Mouse (Mus musculus) ES-E14 (cell line): ENCODE data around the gene Tmprss11e.

ENCODE experiments used
- CHD2 ChIP-seq: IDR thresholded peaks from 2 replicates; pipeline ENCODE4 v1.6.1; 2014; ENCODE audit warnings: mild to moderate bottlenecking, low read depth, low read length, inconsistent platforms
- HCFC1 ChIP-seq: IDR thresholded peaks from 2 replicates; pipeline ENCODE4 v1.6.1; 2012; ENCODE audit warnings: low read length, inconsistent platforms, borderline replicate concordance; ENCODE audit not compliant: insufficient read depth
- MAFK ChIP-seq: IDR thresholded peaks from 2 replicates; pipeline ENCODE4 v1.6.1; 2014; ENCODE audit warnings: mild to moderate bottlenecking, low read depth, low read length, inconsistent platforms; ENCODE audit not compliant: insufficient read depth
- ZC3H11A ChIP-seq: IDR thresholded peaks from 2 replicates; pipeline ENCODE4 v1.6.1; 2012; ENCODE audit warnings: low read depth, mild to moderate bottlenecking, inconsistent platforms, low read length, borderline replicate concordance
- ZNF384 ChIP-seq: IDR thresholded peaks from 2 replicates; pipeline ENCODE4 v1.6.1; 2012; ENCODE audit warnings: low read depth, low read length, inconsistent platforms

GRCm38 (mm10) chr5:86742796-86743195 is 2.8 kb downstream of the Tmprss11e start:
- TF ChIP-seq CHD2: no peak
- no peak for TF ChIP-seq HCFC1
- TF ChIP-seq ZNF384: no peak
- no peak for TF ChIP-seq MAFK
- TF ChIP-seq ZC3H11A: no peak
